Mouse (Mus musculus) small intestine, adult 2 months (tissue): Measurements from ENCODE around the gene Spata16. TPM values are rescaled to one million over a fixed set of nuclear protein-coding genes. Genes with fewer than 3 reads are reported as not detected.

Experiments used
- H3K27ac ChIP-seq: fragments of 200-500 bp; 2 replicates; pipeline ENCODE4 v1.5.1; 2012; ENCODE audit warnings: low read depth, low read length, control low read depth, inconsistent platforms; ENCODE audit not compliant: insufficient read depth
- H3K27me3 ChIP-seq: fragments of 200-500 bp; 2 replicates; pipeline ENCODE4 v1.6.1; 2012; ENCODE audit warnings: mild to moderate bottlenecking, moderate library complexity, low read length, inconsistent platforms; ENCODE audit not compliant: control insufficient read depth, insufficient read depth
- H3K36me3 ChIP-seq: fragments of 200-500 bp; 2 replicates; pipeline ENCODE4 v1.6.1; 2012; ENCODE audit warnings: mild to moderate bottlenecking, low read length, control low read depth, inconsistent platforms; ENCODE audit not compliant: control insufficient read depth, insufficient read depth
- H3K4me1 ChIP-seq: fragments of 200-500 bp; 2 replicates; pipeline ENCODE4 v1.6.1; 2012; ENCODE audit warnings: low read length, inconsistent platforms, mixed read lengths; ENCODE audit not compliant: control insufficient read depth, insufficient read depth, insufficient read length
- H3K4me3 ChIP-seq: fragments of 200-500 bp; 2 replicates; pipeline ENCODE4 v1.5.1; 2012; ENCODE audit warnings: low read depth, mild to moderate bottlenecking, control low read depth, inconsistent platforms, low read length, moderate library complexity
- CTCF ChIP-seq: fragments of 200-500 bp; IDR thresholded peaks from 2 replicates; pipeline ENCODE4 v1.5.1; 2012; ENCODE audit warnings: low read depth, mild to moderate bottlenecking, control low read depth, inconsistent platforms, low read length, moderate library complexity, mixed read lengths; ENCODE audit not compliant: insufficient replicate concordance, insufficient read length; ENCODE audit errors: extremely low read depth
- POLR2A ChIP-seq: fragments of 200-500 bp; IDR thresholded peaks from 2 replicates; pipeline ENCODE4 v1.6.1; 2012; ENCODE audit warnings: low read depth, mild to moderate bottlenecking, control low read depth, inconsistent platforms, low read length, moderate library complexity
- WGBS: fragments of 180-500 bp; shearing (Covaris S2); methylation state at CpG from one replicate; pipeline ENCODE4 v1.1.7; 2018; 5-methylcytosine and 5-hydroxymethylcytosine counted together
- polyA plus RNA-seq: library from polyadenylated mRNA; depleted of rRNA; stranded (reverse); fragments of >200 nt; gene quantifications from 2 replicates; pipeline ENCODE4 v1.2.3, GENCODE M21; 2012

Spata16 gene
- polyA plus RNA-seq, 1 experiment = not detected

DNA sequence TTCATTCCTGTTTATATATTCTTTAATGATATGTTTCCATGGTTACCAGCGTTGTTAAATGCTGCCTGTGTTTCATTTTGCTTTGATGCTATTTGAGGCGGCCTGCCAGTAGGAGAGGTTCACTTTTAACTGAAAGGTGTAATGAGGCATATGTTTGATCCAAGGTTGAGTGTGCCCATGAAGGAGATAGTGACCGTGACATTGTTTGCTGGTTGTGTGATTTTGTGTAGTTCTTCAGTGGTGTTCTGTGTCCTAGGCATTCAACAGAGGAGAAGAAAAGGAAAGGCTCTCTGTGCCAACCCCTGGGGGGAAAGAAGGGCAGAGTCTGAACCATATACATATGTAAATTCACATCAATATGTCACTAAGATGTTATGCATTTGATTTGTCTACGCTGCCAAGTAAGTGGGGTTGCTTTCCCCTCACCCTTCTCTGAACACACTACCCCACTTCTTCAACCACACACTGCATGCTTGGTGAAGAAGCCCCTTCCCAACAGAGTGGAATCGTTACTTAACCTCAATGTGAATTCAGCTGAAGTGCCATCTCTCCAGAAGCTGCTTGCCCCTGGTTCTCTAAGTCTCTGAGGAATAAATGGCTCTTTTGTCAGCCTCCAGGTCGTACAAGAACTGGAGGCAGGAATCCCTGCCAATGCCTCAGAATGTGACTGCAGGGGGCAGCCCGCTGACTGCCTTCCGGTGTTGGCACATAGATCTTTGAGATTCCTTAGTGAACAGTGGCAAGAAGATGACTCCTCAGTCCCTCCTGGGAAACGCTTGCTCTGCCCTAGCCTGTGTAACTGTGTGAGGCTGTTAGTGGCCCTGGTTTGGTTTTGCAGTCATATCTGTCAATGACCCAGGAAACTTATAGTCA is 213.5 kb downstream of the Spata16 start:
- H3K36me3 ChIP-seq = no peaks in the 10 kb centered on the region
- no peak for TF ChIP-seq POLR2A
- no peak overlapping the region for H3K4me3 ChIP-seq
- 72% methylated on average over 9 of the region's 9 CpGs for WGBS
- no peaks in the 10 kb centered on the region for H3K27me3 ChIP-seq
- H3K4me1 ChIP-seq = no peaks in the 10 kb centered on the region
- no peak overlapping the region for H3K27ac ChIP-seq

DNA sequence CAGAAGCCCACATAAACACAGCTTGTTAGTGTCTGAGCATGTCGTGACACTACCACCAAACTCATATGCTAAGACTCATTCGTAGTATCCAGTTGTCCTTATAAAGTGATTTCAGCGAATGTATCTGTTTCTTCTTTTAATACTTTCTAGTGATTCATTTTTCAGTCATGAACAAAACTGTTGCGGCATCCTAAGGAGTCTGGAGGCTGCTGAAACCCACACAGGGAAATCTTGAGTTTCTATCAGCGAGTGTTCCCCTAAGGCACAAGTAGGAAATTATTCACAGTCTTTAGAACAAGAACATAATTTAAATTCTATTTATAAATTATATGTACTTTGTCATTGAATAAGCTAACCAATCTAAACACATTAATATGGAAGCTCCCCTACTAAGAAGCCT is 216.1 kb downstream of the Spata16 start:
- H3K27me3 ChIP-seq = no peaks in the 10 kb centered on the region
- no peak overlapping the region for H3K4me3 ChIP-seq
- no peaks in the 10 kb centered on the region for H3K4me1 ChIP-seq
- WGBS = 82% methylated on average over 5 of the region's 5 CpGs
- H3K27ac ChIP-seq = no peak overlapping the region
- no peaks in the 10 kb centered on the region for H3K36me3 ChIP-seq
- TF ChIP-seq POLR2A (no peak), CTCF (no peak)

DNA sequence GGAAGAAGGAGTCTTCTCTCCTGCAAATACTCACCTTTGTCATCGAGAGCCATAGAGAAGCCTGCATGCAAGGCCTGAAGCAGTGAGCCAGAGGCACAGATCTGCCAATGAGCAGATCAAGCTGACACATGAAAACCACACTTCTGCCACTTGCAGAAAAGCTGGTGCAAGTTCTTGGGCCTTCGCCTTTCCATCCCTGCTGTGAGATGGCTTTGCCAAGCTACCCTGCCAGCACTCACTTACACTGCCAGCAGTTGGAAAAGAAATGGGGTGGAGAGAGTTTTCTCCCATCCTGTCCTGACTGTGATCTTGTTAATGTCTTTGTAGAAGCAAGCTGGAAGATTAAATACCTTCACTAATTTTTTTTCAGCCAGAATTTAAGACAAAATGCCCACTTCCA is 237.3 kb downstream of the Spata16 start:
- no peak overlapping the region for H3K27ac ChIP-seq
- no peaks in the 10 kb centered on the region for H3K36me3 ChIP-seq
- H3K4me3 ChIP-seq = no peak overlapping the region
- TF ChIP-seq CTCF = no peak
- TF ChIP-seq POLR2A = no peak
- H3K4me1 ChIP-seq = no peaks in the 10 kb centered on the region
- 82% methylated on average over 2 of the region's 2 CpGs for WGBS
- no peaks in the 10 kb centered on the region for H3K27me3 ChIP-seq

DNA sequence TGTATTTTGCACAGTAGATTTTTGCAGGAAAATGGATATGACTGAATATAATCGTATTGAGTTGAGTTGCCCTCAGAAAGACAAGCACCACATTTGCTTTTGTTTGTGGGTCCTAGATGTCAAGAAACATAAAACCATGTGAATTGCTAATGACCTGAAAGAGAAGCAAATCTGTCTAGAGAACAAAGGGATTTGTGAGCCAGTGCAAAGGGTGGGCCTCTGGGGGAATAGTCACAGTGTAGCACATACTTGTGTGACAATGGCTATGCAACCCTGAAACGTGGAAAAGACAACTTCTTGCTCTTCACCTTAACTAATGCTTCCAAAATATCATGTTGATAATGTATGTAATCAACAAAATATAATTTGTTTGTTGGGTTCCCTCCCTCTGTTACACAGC is 239.9 kb downstream of the Spata16 start:
- H3K36me3 ChIP-seq = no peaks in the 10 kb centered on the region
- H3K4me1 ChIP-seq = no peaks in the 10 kb centered on the region
- 62% methylated on average over 2 of the region's 2 CpGs for WGBS
- TF ChIP-seq POLR2A (no peak), CTCF (no peak)
- H3K27ac ChIP-seq = no peak overlapping the region
- H3K27me3 ChIP-seq = no peaks in the 10 kb centered on the region
- H3K4me3 ChIP-seq = no peak overlapping the region

DNA sequence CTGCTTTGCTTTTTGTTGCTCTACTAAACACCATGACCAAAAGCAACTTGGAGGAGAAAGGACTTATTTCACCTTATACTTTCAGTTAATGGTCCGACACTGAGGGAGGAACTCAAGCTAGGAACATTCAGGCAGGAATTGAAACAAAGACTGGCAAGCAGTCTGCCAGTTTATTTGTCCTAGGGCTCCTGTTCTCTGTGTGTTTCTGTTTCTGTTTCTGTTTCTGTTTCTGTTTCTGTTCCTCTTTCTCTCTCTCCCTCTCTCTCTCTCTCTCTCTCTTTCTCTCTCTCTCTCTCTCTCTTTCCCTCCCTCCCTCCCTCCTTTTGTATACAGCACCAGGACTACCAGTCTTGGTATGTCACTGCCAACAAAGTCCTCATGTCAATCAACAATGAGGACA is 279.2 kb downstream of the Spata16 start:
- H3K36me3 ChIP-seq = no peaks in the 10 kb centered on the region
- H3K27me3 ChIP-seq = no peaks in the 10 kb centered on the region
- H3K4me1 ChIP-seq = no peaks in the 10 kb centered on the region
- H3K4me3 ChIP-seq = no peak overlapping the region
- no peak for TF ChIP-seq POLR2A
- no peak for TF ChIP-seq CTCF
- H3K27ac ChIP-seq = no peak overlapping the region
- WGBS = 58% methylated on average over 1 of the region's 1 CpGs

DNA sequence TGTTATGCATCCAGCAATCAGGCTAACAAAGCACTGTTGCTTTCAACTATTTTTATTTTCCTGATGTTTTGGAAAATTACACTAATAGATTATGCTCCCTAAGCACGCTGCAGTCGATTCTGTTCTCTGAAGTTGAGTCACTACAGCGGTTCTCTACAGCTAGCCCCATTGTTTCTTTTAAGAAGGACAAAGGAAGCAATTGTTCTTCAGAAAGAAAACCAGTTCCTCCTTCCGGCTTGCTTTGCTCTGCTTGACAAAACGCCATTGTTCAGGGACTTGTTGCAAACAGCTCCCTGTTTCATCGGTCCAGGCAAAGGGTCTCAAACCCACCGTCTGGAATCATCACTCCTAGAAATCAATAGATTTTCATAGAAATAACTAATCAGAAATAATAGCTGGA is 283.6 kb downstream of the Spata16 start:
- no peaks in the 10 kb centered on the region for H3K27me3 ChIP-seq
- H3K4me3 ChIP-seq = no peak overlapping the region
- TF ChIP-seq CTCF (no peak), POLR2A (no peak)
- no peaks in the 10 kb centered on the region for H3K36me3 ChIP-seq
- no peaks in the 10 kb centered on the region for H3K4me1 ChIP-seq
- no peak overlapping the region for H3K27ac ChIP-seq
- WGBS = 40% methylated on average over 7 of the region's 7 CpGs

DNA sequence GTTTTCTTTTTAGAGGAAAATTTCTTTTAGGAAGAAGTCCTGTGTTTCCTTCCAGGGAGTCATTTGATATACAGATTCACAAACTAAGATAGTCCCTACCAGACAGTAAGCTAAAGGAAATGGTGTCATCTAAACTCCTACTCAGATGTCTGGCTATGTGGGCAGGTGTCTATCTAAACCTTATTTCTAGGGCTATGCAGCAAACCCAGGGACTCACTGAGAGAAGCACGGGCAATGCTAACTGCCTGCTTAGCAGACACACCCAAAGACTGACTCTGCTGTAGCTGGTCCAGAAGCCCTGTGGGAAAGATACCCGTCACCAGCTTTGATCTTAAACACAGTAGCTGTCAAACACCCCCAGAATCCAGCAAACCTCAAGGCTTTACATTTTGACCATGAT is 284.2 kb downstream of the Spata16 start:
- H3K36me3 ChIP-seq = no peaks in the 10 kb centered on the region
- no peak overlapping the region for H3K4me3 ChIP-seq
- TF ChIP-seq CTCF (no peak), POLR2A (no peak)
- H3K27ac ChIP-seq = no peak overlapping the region
- H3K4me1 ChIP-seq = no peaks in the 10 kb centered on the region
- no peaks in the 10 kb centered on the region for H3K27me3 ChIP-seq
- 90% methylated on average over 2 of the region's 2 CpGs for WGBS
